Mouse (Mus musculus) ZHBTc4 (cell line): Measurements from ENCODE around the gene Minpp1.

Experiments
- DNase-seq: peaks from one replicate; pipeline ENCODE4 v3.0.0-alpha.2; 2011; ENCODE audit warnings: low read depth, low spot score

Minpp1 gene

GRCm38 (mm10) chr19:32489166-32489895, 3.8 kb downstream of the Minpp1 start:
- no peak for DNase-seq

- no peak for DNase-seq
Observed at GRCm38 (mm10) chr19:32490976-32491375, 5.4 kb downstream of the Minpp1 start.

- DNase-seq = no peak
Observed at GRCm38 (mm10) chr19:32492339-32492738, 6.8 kb downstream of the Minpp1 start.

- DNase-seq = no peak
Observed at GRCm38 (mm10) chr19:32492981-32493380, 7.4 kb downstream of the Minpp1 start.

- DNase-seq = no peak
Observed at GRCm38 (mm10) chr19:32493471-32493870, 7.9 kb downstream of the Minpp1 start.

GRCm38 (mm10) chr19:32494611-32495010, 9.0 kb downstream of the Minpp1 start:
- DNase-seq = no peak

GRCm38 (mm10) chr19:32495034-32495433, 9.5 kb downstream of the Minpp1 start:
- DNase-seq = no peak

- no peak for DNase-seq
Observed at GRCm38 (mm10) chr19:32497411-32497810, 11.8 kb downstream of the Minpp1 start.

- DNase-seq = no peak
Observed at GRCm38 (mm10) chr19:32498002-32498401, 12.4 kb downstream of the Minpp1 start.

- peak; percentile 46 for DNase-seq
Observed at GRCm38 (mm10) chr19:32501414-32501813, 15.8 kb downstream of the Minpp1 start.

- DNase-seq = no peak
Observed at GRCm38 (mm10) chr19:32506081-32506480, 20.5 kb downstream of the Minpp1 start.

- DNase-seq = no peak
Observed at GRCm38 (mm10) chr19:32506514-32506913, 20.9 kb downstream of the Minpp1 start.

GRCm38 (mm10) chr19:32507100-32507499, 21.5 kb downstream of the Minpp1 start:
- no peak for DNase-seq

GRCm38 (mm10) chr19:32507526-32507925, 22.0 kb downstream of the Minpp1 start:
- peak; percentile 49 for DNase-seq

- DNase-seq = no peak
Observed at GRCm38 (mm10) chr19:32510267-32510666, 24.7 kb downstream of the Minpp1 start.

- no peak for DNase-seq
Observed at GRCm38 (mm10) chr19:32510962-32511361, 25.4 kb downstream of the Minpp1 start.

GRCm38 (mm10) chr19:32512518-32512917, 26.9 kb downstream of the Minpp1 start:
- peak; percentile 61 for DNase-seq

GRCm38 (mm10) chr19:32516575-32516974, 31.0 kb downstream of the Minpp1 start:
- DNase-seq = no peak

GRCm38 (mm10) chr19:32521446-32521845, 35.9 kb downstream of the Minpp1 start:
- peak; percentile 29 for DNase-seq

GRCm38 (mm10) chr19:32522247-32522646, 36.7 kb downstream of the Minpp1 start:
- DNase-seq = no peak

GRCm38 (mm10) chr19:32522753-32523307, 37.3 kb downstream of the Minpp1 start:
- DNase-seq = no peak

GRCm38 (mm10) chr19:32523769-32524515, 38.4 kb downstream of the Minpp1 start:
- DNase-seq = peak; percentile 87

GRCm38 (mm10) chr19:32524516-32524860, 38.9 kb downstream of the Minpp1 start:
- peak; percentile 21 for DNase-seq
